Mouse (Mus musculus) forebrain, embryonic 10.5 days (tissue): Measurements from ENCODE around the gene Acoxl. TPM values are rescaled to one million over a fixed set of nuclear protein-coding genes. Genes with fewer than 3 reads are reported as not detected.

Source experiments
- DNase-seq: peaks from one replicate; pipeline ENCODE4 v3.0.0-alpha.2; 2017; ENCODE audit warnings: low spot score; ENCODE audit errors: extremely low spot score
- H3K27ac ChIP-seq: fragments of 300-500 bp; sonication (generic); 2 replicates; pipeline ENCODE4 v1.5.1; 2016; ENCODE audit warnings: mild to moderate bottlenecking
- H3K27me3 ChIP-seq: fragments of 300-500 bp; sonication (generic); 2 replicates; pipeline ENCODE4 v1.6.1; 2016; ENCODE audit warnings: mild to moderate bottlenecking; ENCODE audit not compliant: poor library complexity, severe bottlenecking
- H3K36me3 ChIP-seq: fragments of 300-500 bp; sonication (generic); replicated peaks from 2 replicates; pipeline ENCODE4 v1.6.1; 2016; ENCODE audit warnings: mild to moderate bottlenecking, moderate library complexity
- H3K4me1 ChIP-seq: fragments of 300-500 bp; sonication (generic); 2 replicates; pipeline ENCODE4 v1.6.1; 2016
- H3K4me3 ChIP-seq: fragments of 300-500 bp; sonication (generic); 2 replicates; pipeline ENCODE4 v1.5.1; 2016; ENCODE audit warnings: mild to moderate bottlenecking, moderate library complexity
- H3K9me3 ChIP-seq: fragments of 300-500 bp; sonication (generic); 2 replicates; pipeline ENCODE4 v1.6.1; 2016; ENCODE audit warnings: mild to moderate bottlenecking, moderate library complexity
- WGBS: fragments of 180-500 bp; shearing (Covaris S2); methylation state at CpG from one replicate; pipeline ENCODE4 v1.1.7; 2016; 5-methylcytosine and 5-hydroxymethylcytosine counted together
- polyA plus RNA-seq: library from polyadenylated mRNA; unstranded; fragments of >200 nt; fragmentation: Nextera tagmentation; extraction: Ambion mirVana; gene quantifications from 2 replicates; pipeline ENCODE4 v1.2.1, GENCODE M21; 2016

The Acoxl gene
- polyA plus RNA-seq, 1 experiment from 2014 or later: 0.09 TPM

DNA sequence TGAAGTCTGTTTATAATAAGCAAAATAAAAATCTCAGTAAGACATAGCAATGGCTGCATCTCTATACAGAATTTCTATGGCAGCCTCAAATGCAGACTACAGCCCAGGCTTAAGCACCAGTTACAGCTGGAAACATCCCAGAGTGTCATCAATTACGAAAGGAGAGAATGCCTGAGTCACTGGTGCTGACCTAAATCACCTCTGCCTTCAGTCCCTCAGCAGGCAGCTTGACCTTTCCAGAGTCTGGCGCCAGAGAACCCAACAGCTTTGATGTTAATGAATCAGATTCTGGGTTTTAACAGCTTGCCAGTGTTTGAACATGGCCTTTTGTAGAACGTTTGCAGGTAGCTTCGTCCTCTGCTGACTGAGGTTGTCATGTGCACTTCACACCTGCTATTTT lies 193.4 kb downstream of the Acoxl start:
- Histone ChIP-seq H3K4me3 (no peak overlapping the region), H3K4me1 (peaks cover 23% of the 10 kb centered on the region), H3K27me3 (no peaks in the 10 kb centered on the region), H3K27ac (no peak overlapping the region), H3K9me3 (no peaks in the 10 kb centered on the region), H3K36me3 (no peaks in the 10 kb centered on the region)
- no peak for DNase-seq
- WGBS: 13% methylated on average over 4 of the region's 4 CpGs

- Histone ChIP-seq H3K36me3 (no peaks in the 10 kb centered on the region), H3K27me3 (no peaks in the 10 kb centered on the region), H3K4me1 (peaks cover 23% of the 10 kb centered on the region), H3K9me3 (peaks cover under 1% of the 10 kb centered on the region; the same call in 1 of the 2 replicates), H3K4me3 (no peak overlapping the region), H3K27ac (no peak overlapping the region)
- WGBS: 88% methylated on average over 3 of the region's 3 CpGs
- no peak for DNase-seq
These were observed 194.8 kb downstream of the Acoxl start for GRCm38 (mm10) chr2:128033503-128033902.

DNA sequence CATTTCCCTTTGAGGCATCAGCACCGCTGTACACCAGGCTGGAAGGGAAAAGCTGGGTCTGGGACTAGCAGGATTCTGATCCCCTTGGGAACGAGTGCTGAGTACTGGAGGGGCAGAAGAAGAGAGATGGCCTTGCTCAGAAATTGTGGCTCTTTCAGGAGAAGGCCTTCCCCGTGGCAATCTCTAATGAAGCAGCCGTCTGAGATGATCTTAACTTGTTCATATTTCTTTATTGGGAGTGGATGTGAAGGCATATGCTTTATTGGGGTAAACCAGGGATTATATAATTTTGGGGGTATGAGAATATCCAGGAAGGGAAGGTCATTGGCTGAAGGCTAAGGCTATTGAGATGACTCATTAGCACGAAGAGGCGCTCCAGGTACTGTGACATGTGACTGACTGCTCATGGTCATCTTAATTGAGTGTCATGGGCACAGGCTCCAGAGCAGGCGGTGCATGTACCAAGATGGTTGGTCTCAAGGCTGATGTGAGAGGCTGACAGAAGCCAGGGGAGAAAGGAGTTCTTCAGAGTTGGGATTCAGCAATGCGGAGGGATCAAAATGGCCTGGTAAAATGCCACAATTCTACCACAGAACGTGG lies 195.5 kb downstream of the Acoxl start:
- no peaks in the 10 kb centered on the region for H3K27me3 ChIP-seq
- WGBS: 91% methylated on average over 9 of the region's 9 CpGs
- no peaks in the 10 kb centered on the region for H3K36me3 ChIP-seq
- H3K4me3 ChIP-seq: no peak overlapping the region
- peaks cover 7% of the 10 kb centered on the region; the same call in 1 of the 2 replicates for H3K9me3 ChIP-seq
- no peak overlapping the region for H3K27ac ChIP-seq
- H3K4me1 ChIP-seq: peaks cover 23% of the 10 kb centered on the region
- no peak for DNase-seq

- 88% methylated on average over 5 of the region's 5 CpGs for WGBS
- H3K27ac ChIP-seq: no peak overlapping the region
These were observed 199.7 kb downstream of the Acoxl start for GRCm38 (mm10) chr2:128038259-128038890.

GRCm38 (mm10) chr2:128041066-128041750 lies 202.5 kb downstream of the Acoxl start:
- no peaks in the 10 kb centered on the region for H3K27me3 ChIP-seq
- no peaks in the 10 kb centered on the region for H3K4me1 ChIP-seq
- H3K36me3 ChIP-seq: no peaks in the 10 kb centered on the region
- no peak for DNase-seq
- 88% methylated on average over 12 of the region's 12 CpGs for WGBS
- H3K9me3 ChIP-seq: peaks cover 8% of the 10 kb centered on the region; the same call in 1 of the 2 replicates
- H3K4me3 ChIP-seq: no peak overlapping the region
- H3K27ac ChIP-seq: no peak overlapping the region

More at GRCm38 (mm10) chr2:128038259-128038890, 199.7 kb downstream of the Acoxl start:
- Histone ChIP-seq H3K9me3 (peaks cover 8% of the 10 kb centered on the region; the same call in 1 of the 2 replicates), H3K36me3 (no peaks in the 10 kb centered on the region), H3K27me3 (no peaks in the 10 kb centered on the region), H3K4me3 (no peak overlapping the region), H3K4me1 (peaks cover 2% of the 10 kb centered on the region)
- no peak for DNase-seq

GRCm38 (mm10) chr2:128046454-128046853 lies 207.8 kb downstream of the Acoxl start:
- DNase-seq: no peak
- no peak overlapping the region for H3K27ac ChIP-seq
- WGBS: 69% methylated on average over 4 of the region's 4 CpGs
- H3K36me3 ChIP-seq: no peaks in the 10 kb centered on the region
- no peaks in the 10 kb centered on the region for H3K4me1 ChIP-seq
- H3K27me3 ChIP-seq: no peaks in the 10 kb centered on the region
- H3K9me3 ChIP-seq: no peaks in the 10 kb centered on the region
- H3K4me3 ChIP-seq: no peak overlapping the region

GRCm38 (mm10) chr2:128054905-128055304 lies 216.2 kb downstream of the Acoxl start:
- Histone ChIP-seq H3K27ac (no peak overlapping the region), H3K9me3 (no peaks in the 10 kb centered on the region), H3K36me3 (no peaks in the 10 kb centered on the region), H3K4me3 (no peak overlapping the region), H3K4me1 (no peaks in the 10 kb centered on the region), H3K27me3 (no peaks in the 10 kb centered on the region)
- no peak for DNase-seq
- WGBS: 81% methylated on average over 4 of the region's 4 CpGs

DNA sequence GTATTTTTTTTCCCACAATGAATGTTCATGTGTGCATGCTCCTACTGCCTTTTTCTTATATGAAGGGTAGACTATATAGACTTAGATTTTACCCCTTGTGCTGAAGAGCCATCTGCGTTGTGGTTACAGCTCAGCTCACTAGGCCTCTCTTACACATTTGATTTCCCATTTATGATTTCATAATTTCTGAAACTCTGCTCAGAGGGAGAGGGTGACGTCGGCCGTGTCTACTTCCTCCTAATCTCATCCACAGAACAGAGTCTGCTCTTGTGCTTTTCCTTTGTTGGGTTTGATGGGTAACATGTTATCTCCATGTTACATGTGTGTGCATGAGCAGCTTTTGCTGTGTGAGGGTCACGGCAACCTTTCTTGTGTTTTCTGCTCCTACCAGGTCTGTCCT lies 219.2 kb downstream of the Acoxl start:
- Histone ChIP-seq H3K9me3 (no peaks in the 10 kb centered on the region), H3K36me3 (no peaks in the 10 kb centered on the region), H3K27me3 (no peaks in the 10 kb centered on the region), H3K4me3 (no peak overlapping the region), H3K27ac (no peak overlapping the region), H3K4me1 (peaks cover 4% of the 10 kb centered on the region)
- WGBS: 91% methylated on average over 5 of the region's 5 CpGs
- DNase-seq: no peak

- no peaks in the 10 kb centered on the region for H3K36me3 ChIP-seq
- peaks cover 4% of the 10 kb centered on the region for H3K4me1 ChIP-seq
- no peak for DNase-seq
- 65% methylated on average over 1 of the region's 1 CpGs for WGBS
- H3K27me3 ChIP-seq: no peaks in the 10 kb centered on the region
- no peak overlapping the region for H3K4me3 ChIP-seq
- no peak overlapping the region for H3K27ac ChIP-seq
- no peaks in the 10 kb centered on the region for H3K9me3 ChIP-seq
These were observed 220.0 kb downstream of the Acoxl start for GRCm38 (mm10) chr2:128058627-128059026.

- Histone ChIP-seq H3K36me3 (no peaks in the 10 kb centered on the region), H3K4me1 (peaks cover 8% of the 10 kb centered on the region), H3K27me3 (no peaks in the 10 kb centered on the region), H3K27ac (no peak overlapping the region), H3K4me3 (no peak overlapping the region), H3K9me3 (no peaks in the 10 kb centered on the region)
- 85% methylated on average over 6 of the region's 6 CpGs for WGBS
- DNase-seq: no peak
These were observed 221.5 kb downstream of the Acoxl start for GRCm38 (mm10) chr2:128060213-128060612.

DNA sequence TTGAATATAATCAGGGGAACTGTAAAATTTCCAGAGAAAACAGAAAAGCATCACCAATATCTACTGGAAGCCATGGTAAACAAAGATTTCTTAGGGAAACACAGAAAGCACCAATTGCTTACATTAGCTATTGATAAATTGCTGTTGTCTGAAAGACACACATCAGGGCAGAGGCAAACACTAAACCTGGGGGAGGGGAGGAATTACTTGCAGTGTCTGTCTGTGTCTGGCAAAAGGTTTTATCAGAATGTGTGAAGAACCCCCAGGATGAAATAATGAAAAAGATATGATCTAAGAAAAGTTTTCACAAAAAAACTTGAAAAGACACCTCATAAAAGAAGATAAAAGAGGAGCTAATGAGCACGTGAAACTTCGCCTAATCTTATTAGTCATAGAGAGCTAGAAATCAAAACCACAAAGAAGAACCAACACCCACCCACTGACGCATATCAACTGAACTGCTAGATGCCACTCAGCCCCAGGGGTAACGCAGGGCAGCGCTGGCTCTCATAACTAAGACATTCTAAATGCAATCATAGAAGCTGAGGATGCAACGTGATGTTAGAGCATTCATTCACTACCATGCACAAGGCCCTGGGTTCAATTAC lies 222.1 kb downstream of the Acoxl start:
- 47% methylated on average over 6 of the region's 6 CpGs for WGBS
- Histone ChIP-seq H3K4me3 (no peak overlapping the region), H3K27me3 (no peaks in the 10 kb centered on the region), H3K4me1 (peaks cover 8% of the 10 kb centered on the region), H3K9me3 (no peaks in the 10 kb centered on the region), H3K27ac (no peak overlapping the region), H3K36me3 (no peaks in the 10 kb centered on the region)
- DNase-seq: no peak

GRCm38 (mm10) chr2:128061491-128061890 lies 222.8 kb downstream of the Acoxl start:
- H3K27me3 ChIP-seq: no peaks in the 10 kb centered on the region
- H3K27ac ChIP-seq: no peak overlapping the region
- H3K36me3 ChIP-seq: no peaks in the 10 kb centered on the region
- peaks cover 8% of the 10 kb centered on the region for H3K4me1 ChIP-seq
- no peaks in the 10 kb centered on the region for H3K9me3 ChIP-seq
- H3K4me3 ChIP-seq: no peak overlapping the region
- DNase-seq: no peak
- 88% methylated on average over 7 of the region's 7 CpGs for whole genome bisulfite sequencing

- H3K9me3 ChIP-seq: no peaks in the 10 kb centered on the region
- H3K27ac ChIP-seq: no peak overlapping the region
- WGBS: 93% methylated on average over 6 of the region's 6 CpGs
- DNase-seq: no peak
- no peak overlapping the region for H3K4me3 ChIP-seq
- H3K27me3 ChIP-seq: no peaks in the 10 kb centered on the region
- H3K36me3 ChIP-seq: no peaks in the 10 kb centered on the region
- peaks cover 8% of the 10 kb centered on the region for H3K4me1 ChIP-seq
These were observed 224.1 kb downstream of the Acoxl start for GRCm38 (mm10) chr2:128062756-128063155.
